Comparison of ENCODE assay signal across 10 mouse cellular contexts in the genomic region with DNA sequence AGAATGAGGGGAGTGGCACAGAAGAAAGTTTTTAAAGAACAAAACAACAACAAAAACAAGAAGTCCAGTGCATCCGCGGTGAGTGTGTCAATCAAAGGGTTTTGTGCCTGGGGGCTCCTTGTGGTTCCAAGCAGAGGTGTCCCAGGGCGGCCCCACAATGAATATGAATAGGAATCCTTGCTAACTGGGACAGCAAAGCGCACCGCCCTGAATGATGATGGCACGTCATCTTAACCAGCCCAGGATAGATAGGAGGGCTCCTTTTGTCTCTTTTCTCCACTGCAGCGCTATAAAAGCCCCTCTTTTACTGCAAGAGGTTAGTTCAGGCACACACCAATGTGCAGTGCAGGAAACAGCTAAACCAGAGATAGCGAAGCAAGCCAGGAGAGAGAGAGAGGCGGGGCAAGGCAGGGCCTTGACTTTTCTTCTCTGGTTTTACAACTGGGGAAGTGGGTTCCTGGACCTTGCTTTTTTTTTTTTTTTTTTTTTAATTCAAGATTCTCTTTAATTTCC. TPM values are rescaled to one million over a fixed set of nuclear protein-coding genes. Genes with fewer than 3 reads are reported as not detected.
DNase-seq lines count a peak whose midpoint lies in the region; ATAC-seq lines count a peak whose summit lies in the region.
"Had no signal": no experiment of that assay in that cellular context is flagged by ENCODE, and none has a peak within 500 bp of the region (broad histone marks: within the 10 kb centered on the region; RNA-seq: fewer than 3 reads in every experiment).

Olig3 (plus strand) TSS at position 463 of the 513 bp plus-strand sequence.

- H3K4me2 ChIP-seq in heart, embryonic 13.5 days, result peak within 1 kb of the TSS; percentile 47
- H3K4me2 ChIP-seq in hindbrain, embryonic 12.5 days (replicated peaks), result peak within 1 kb of the TSS; percentile 53

- peak within 1 kb of the TSS; percentile 32 for H3K4me3 ChIP-seq in heart, embryonic 13.5 days
- peak within 1 kb of the TSS; percentile 42 for H3K4me3 ChIP-seq in hindbrain, embryonic 12.5 days

- no peak for ATAC-seq in heart, embryonic 13.5 days (ENCODE audit: extremely low read depth, insufficient number of reproducible peaks, low FRiP score, low TSS enrichment)
- ATAC-seq in hindbrain, embryonic 12.5 days (ENCODE audit: low FRiP score), result peak; percentile 32; the same call in 1 of the 2 replicates

- peaks cover 98% of the 10 kb centered on the region for H3K27me3 ChIP-seq in heart, embryonic 13.5 days (replicated peaks)
- peaks cover 93% of the 10 kb centered on the region for H3K27me3 ChIP-seq in hindbrain, embryonic 12.5 days

- peaks cover 21% of the 10 kb centered on the region for H3K4me1 ChIP-seq in heart, embryonic 13.5 days
- H3K4me1 ChIP-seq in hindbrain, embryonic 12.5 days, result peaks cover 23% of the 10 kb centered on the region

- no peaks in the 10 kb centered on the region for H3K36me3 ChIP-seq in heart, embryonic 13.5 days
- no peaks in the 10 kb centered on the region for H3K36me3 ChIP-seq in hindbrain, embryonic 12.5 days

- DNase-seq in heart, postnatal 4 days, result no peak
- DNase-seq in R1 (ENCODE audit: low read depth, low spot score), result peak; percentile 65
- peak; percentile 65 for DNase-seq in naive thymus-derived CD4-positive, alpha-beta T cell, adult 2 months (ENCODE audit: low read depth)
- DNase-seq in right cerebral cortex, postnatal 14 days, result no peak
- no peak for DNase-seq in lung, postnatal 25 days (ENCODE audit: low spot score)
- no peak for DNase-seq in adrenal gland, postnatal 4 days (ENCODE audit: low spot score in 2 of 2)
- DNase-seq: B cell, adult 2 months; cerebellum, postnatal 14 days had no signal

- H3K9ac ChIP-seq in heart, embryonic 13.5 days, result no peak within 1 kb of the TSS
- peak within 1 kb of the TSS; percentile 60 for H3K9ac ChIP-seq in hindbrain, embryonic 12.5 days

- no peaks in the 10 kb centered on the region for H3K9me3 ChIP-seq in heart, embryonic 13.5 days
- H3K9me3 ChIP-seq in hindbrain, embryonic 12.5 days (replicated peaks), result no peaks in the 10 kb centered on the region

- 1% methylated on average over 9 of the region's 9 CpGs for WGBS in heart, embryonic 13.5 days
- under 1% methylated on average over 9 of the region's 9 CpGs for WGBS in hindbrain, embryonic 12.5 days

- no peak within 1 kb of the TSS for H3K27ac ChIP-seq in heart, embryonic 13.5 days (replicated peaks)
- H3K27ac ChIP-seq in hindbrain, embryonic 12.5 days, result peak within 1 kb of the TSS; percentile 64

RNA-seq across cellular contexts. Expression of gene Olig3, which starts in this region (rescaled TPM):
- not detected in 2 replicates for polyA plus RNA-seq in heart, embryonic 13.5 days (2015; fragmentation: Nextera tagmentation; extraction: Ambion mirVana)
- total RNA-seq in heart, postnatal 4 days (2021), result not detected
- polyA plus RNA-seq in hindbrain, embryonic 12.5 days (2016; fragmentation: Nextera tagmentation; extraction: Ambion mirVana), result 40.8 and 46.1 TPM in 2 replicates
- total RNA-seq in adrenal gland, postnatal 4 days (2021), result not detected

Comparison
In these comparisons a context has a peak if more than half of its experiments do, and no peak if none do; other contexts are left out.
1. RNA of gene Olig3 (polyA plus RNA-seq): 40.8 to 46.1 TPM in hindbrain, embryonic 12.5 days; not detected in heart, embryonic 13.5 days; every median in the first group is over 10 times any median in the second.
2. DNase-seq: peak in R1 (single experiment) and naive thymus-derived CD4-positive, alpha-beta T cell, adult 2 months (single experiment); none in heart, postnatal 4 days (single experiment), right cerebral cortex, postnatal 14 days (single experiment), lung, postnatal 25 days (single experiment) and adrenal gland, postnatal 4 days (0 of 2).